Mouse (Mus musculus): ENCODE data around the gene Tigd2. TPM values are rescaled to one million over a fixed set of nuclear protein-coding genes. Genes with fewer than 3 reads are reported as not detected.

The Tigd2 gene
- polyA plus RNA-seq, 1 experiment, result 3.6 TPM

DNA sequence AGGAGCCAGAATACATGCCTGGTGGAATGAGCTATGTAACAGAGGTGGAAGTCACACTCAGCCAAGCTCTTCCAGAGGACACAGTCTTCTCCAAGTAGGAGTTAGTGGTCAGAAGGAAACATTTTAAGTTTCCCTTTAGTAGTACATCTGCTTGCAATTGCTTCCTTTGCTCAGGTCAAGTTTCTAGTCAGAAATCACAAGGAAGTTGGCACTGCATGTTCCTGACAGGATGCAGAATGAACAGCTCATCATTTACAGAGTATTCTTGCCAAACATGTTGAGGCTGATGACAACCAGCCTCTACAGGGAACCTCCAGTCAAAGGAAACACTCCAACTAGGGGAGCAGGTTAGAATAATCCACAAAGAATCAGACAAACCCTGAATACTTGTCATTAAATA lies 11.9 kb upstream of the Tigd2 start:
- no peaks in the 10 kb centered on the region; the same call in 1 of the 2 replicates for H3K4me1 ChIP-seq (ENCODE audit: control insufficient read depth, insufficient read depth, insufficient read length)
- no peaks in the 10 kb centered on the region for H3K27me3 ChIP-seq (ENCODE audit: control insufficient read depth, insufficient read depth, low read length)
- H3K36me3 ChIP-seq (ENCODE audit: control insufficient read depth, insufficient read depth, low read length), result no peaks in the 10 kb centered on the region
- no peak overlapping the region for H3K27ac ChIP-seq (ENCODE audit: insufficient read depth, low read length)
- no peak for TF ChIP-seq CTCF (IDR thresholded peaks at IDR 0.05; ENCODE audit: extremely low read depth, insufficient read depth, insufficient read length, insufficient replicate concordance)
- no peak for TF ChIP-seq POLR2A (IDR thresholded peaks at IDR 0.05; ENCODE audit: low read depth, low read length)
- no peak overlapping the region for H3K4me3 ChIP-seq (ENCODE audit: extremely low read depth, insufficient read depth, insufficient read length)
- DNase-seq (ENCODE audit: low read depth in 1 of 2, low spot score in 2 of 2), result no peak

DNA sequence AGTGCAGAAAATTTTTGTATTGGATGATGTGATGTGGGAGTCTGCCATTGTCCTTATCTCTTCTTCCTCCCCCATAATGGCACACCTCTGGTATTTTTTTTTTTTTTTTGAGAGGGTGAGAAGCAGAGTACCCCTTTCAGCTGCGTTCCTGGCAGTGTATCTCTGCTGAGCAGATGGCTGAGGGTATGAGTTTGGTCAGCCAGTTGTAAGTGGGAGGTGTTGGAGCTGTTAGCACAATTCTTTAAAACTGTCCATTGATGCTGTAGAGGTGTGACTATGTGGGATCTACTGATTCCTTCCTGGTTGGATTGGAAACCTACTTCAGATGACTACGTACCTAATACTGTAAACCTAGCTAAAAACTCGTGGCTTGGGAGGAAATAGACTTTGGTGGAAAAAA lies 10.3 kb upstream of the Tigd2 start:
- Histone ChIP-seq H3K27ac (ENCODE audit: insufficient read depth, low read length) (no peak overlapping the region), H3K4me1 (ENCODE audit: control insufficient read depth, insufficient read depth, insufficient read length) (no peaks in the 10 kb centered on the region; the same call in 1 of the 2 replicates), H3K4me3 (ENCODE audit: extremely low read depth, insufficient read depth, insufficient read length) (no peak overlapping the region), H3K27me3 (ENCODE audit: control insufficient read depth, insufficient read depth, low read length) (no peaks in the 10 kb centered on the region), H3K36me3 (ENCODE audit: control insufficient read depth, insufficient read depth, low read length) (no peaks in the 10 kb centered on the region)
- TF ChIP-seq POLR2A (IDR thresholded peaks at IDR 0.05; ENCODE audit: low read depth, low read length) (no peak), CTCF (IDR thresholded peaks at IDR 0.05; ENCODE audit: extremely low read depth, insufficient read depth, insufficient read length, insufficient replicate concordance) (no peak)
- no peak for DNase-seq (ENCODE audit: low read depth in 1 of 2, low spot score in 2 of 2)
- 88% methylated on average over 3 of the region's 3 CpGs for WGBS

DNA sequence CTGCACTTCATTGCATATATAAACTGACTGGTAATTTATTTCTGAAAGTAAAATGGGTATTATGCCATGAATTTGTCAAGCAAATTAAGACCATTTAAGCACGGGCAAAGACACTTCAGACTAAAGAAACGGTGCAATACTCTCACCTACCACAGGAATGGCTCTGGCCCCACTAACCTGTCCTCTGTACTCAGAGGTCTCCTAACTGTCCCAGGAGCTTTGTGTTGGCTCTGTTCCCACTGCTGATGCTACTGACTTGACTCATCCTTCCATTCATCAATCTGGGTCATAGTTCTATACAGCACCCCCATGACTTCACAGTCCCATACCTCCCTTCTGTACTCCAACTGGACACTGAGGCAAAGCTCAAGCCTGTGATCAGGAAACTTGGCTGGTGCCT lies 9.6 kb upstream of the Tigd2 start:
- DNase-seq (ENCODE audit: low read depth in 1 of 2, low spot score in 2 of 2), result no peak
- WGBS, result 90% methylated on average over 2 of the region's 2 CpGs
- H3K36me3 ChIP-seq (ENCODE audit: control insufficient read depth, insufficient read depth, low read length), result no peaks in the 10 kb centered on the region
- no peak overlapping the region for H3K27ac ChIP-seq (ENCODE audit: insufficient read depth, low read length)
- no peak overlapping the region for H3K4me3 ChIP-seq (ENCODE audit: extremely low read depth, insufficient read depth, insufficient read length)
- no peaks in the 10 kb centered on the region for H3K4me1 ChIP-seq (ENCODE audit: control insufficient read depth, insufficient read depth, insufficient read length)
- no peaks in the 10 kb centered on the region for H3K27me3 ChIP-seq (ENCODE audit: control insufficient read depth, insufficient read depth, low read length)
- TF ChIP-seq POLR2A (IDR thresholded peaks at IDR 0.05; ENCODE audit: low read depth, low read length), result no peak
- TF ChIP-seq CTCF (IDR thresholded peaks at IDR 0.05; ENCODE audit: extremely low read depth, insufficient read depth, insufficient read length, insufficient replicate concordance), result no peak

- Histone ChIP-seq H3K27ac (ENCODE audit: insufficient read depth, low read length) (no peak overlapping the region), H3K4me3 (ENCODE audit: extremely low read depth, insufficient read depth, insufficient read length) (no peak overlapping the region), H3K36me3 (ENCODE audit: control insufficient read depth, insufficient read depth, low read length) (no peaks in the 10 kb centered on the region; the same call in 1 of the 2 replicates), H3K27me3 (ENCODE audit: control insufficient read depth, insufficient read depth, low read length) (no peaks in the 10 kb centered on the region), H3K4me1 (ENCODE audit: control insufficient read depth, insufficient read depth, insufficient read length) (no peaks in the 10 kb centered on the region)
- no peak for DNase-seq (ENCODE audit: low read depth in 1 of 2, low spot score in 2 of 2)
- TF ChIP-seq POLR2A (IDR thresholded peaks at IDR 0.05; ENCODE audit: low read depth, low read length) (no peak), CTCF (IDR thresholded peaks at IDR 0.05; ENCODE audit: extremely low read depth, insufficient read depth, insufficient read length, insufficient replicate concordance) (no peak)
- 94% methylated on average over 1 of the region's 1 CpGs for WGBS
Observed at GRCm38 (mm10) chr6:59207561-59207960, 1.1 kb upstream of the Tigd2 start.

GRCm38 (mm10) chr6:59209299-59209707 lies 633 bp downstream of the Tigd2 start:
- Histone ChIP-seq H3K27ac (ENCODE audit: insufficient read depth, low read length) (peak overlapping the region; percentile 95), H3K27me3 (ENCODE audit: control insufficient read depth, insufficient read depth, low read length) (no peaks in the 10 kb centered on the region), H3K4me1 (ENCODE audit: control insufficient read depth, insufficient read depth, insufficient read length) (no peaks in the 10 kb centered on the region), H3K36me3 (ENCODE audit: control insufficient read depth, insufficient read depth, low read length) (no peaks in the 10 kb centered on the region; the same call in 1 of the 2 replicates), H3K4me3 (ENCODE audit: extremely low read depth, insufficient read depth, insufficient read length) (peak overlapping the region; percentile 93)
- 2% methylated on average over 5 of the region's 5 CpGs for WGBS
- DNase-seq (ENCODE audit: low read depth in 1 of 2, low spot score in 2 of 2), result peak in 1 of 2 experiments; percentile 45
- TF ChIP-seq POLR2A (IDR thresholded peaks at IDR 0.05; ENCODE audit: low read depth, low read length), result no peak
- no peak for TF ChIP-seq CTCF (IDR thresholded peaks at IDR 0.05; ENCODE audit: extremely low read depth, insufficient read depth, insufficient read length, insufficient replicate concordance)

DNA sequence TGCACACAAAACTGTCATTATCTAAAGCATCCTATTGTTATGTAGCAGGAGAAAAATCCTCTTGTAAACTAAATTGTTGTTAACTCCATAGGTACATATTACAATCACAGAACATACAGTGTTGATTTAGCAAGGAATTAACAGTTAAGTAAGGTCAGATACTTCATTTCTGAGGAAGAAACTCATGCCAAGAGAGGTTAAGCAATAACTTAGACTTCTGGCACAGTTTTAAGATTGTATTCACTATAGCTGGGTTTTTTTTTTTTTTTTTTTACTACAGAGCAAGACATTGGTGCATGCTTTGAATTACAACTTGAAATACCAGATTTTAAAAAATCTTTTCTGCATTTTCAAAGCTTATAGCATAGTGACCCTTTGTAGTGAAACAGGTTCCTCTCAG lies 24.5 kb downstream of the Tigd2 start:
- no peaks in the 10 kb centered on the region for H3K4me1 ChIP-seq (ENCODE audit: control insufficient read depth, insufficient read depth, insufficient read length)
- no peak overlapping the region for H3K4me3 ChIP-seq (ENCODE audit: extremely low read depth, insufficient read depth, insufficient read length)
- H3K27me3 ChIP-seq (ENCODE audit: control insufficient read depth, insufficient read depth, low read length), result no peaks in the 10 kb centered on the region
- no peak overlapping the region for H3K27ac ChIP-seq (ENCODE audit: insufficient read depth, low read length)
- H3K36me3 ChIP-seq (ENCODE audit: control insufficient read depth, insufficient read depth, low read length), result no peaks in the 10 kb centered on the region
- TF ChIP-seq POLR2A (IDR thresholded peaks at IDR 0.05; ENCODE audit: low read depth, low read length), result no peak
- no peak for TF ChIP-seq CTCF (IDR thresholded peaks at IDR 0.05; ENCODE audit: extremely low read depth, insufficient read depth, insufficient read length, insufficient replicate concordance)
- DNase-seq (ENCODE audit: low read depth in 1 of 2, low spot score in 2 of 2), result no peak

- no peak overlapping the region for H3K4me3 ChIP-seq (ENCODE audit: extremely low read depth, insufficient read depth, insufficient read length)
- H3K27me3 ChIP-seq (ENCODE audit: control insufficient read depth, insufficient read depth, low read length), result no peaks in the 10 kb centered on the region
- no peak for TF ChIP-seq CTCF (IDR thresholded peaks at IDR 0.05; ENCODE audit: extremely low read depth, insufficient read depth, insufficient read length, insufficient replicate concordance)
- TF ChIP-seq POLR2A (IDR thresholded peaks at IDR 0.05; ENCODE audit: low read depth, low read length), result no peak
- no peaks in the 10 kb centered on the region for H3K36me3 ChIP-seq (ENCODE audit: control insufficient read depth, insufficient read depth, low read length)
- no peak overlapping the region for H3K27ac ChIP-seq (ENCODE audit: insufficient read depth, low read length)
- H3K4me1 ChIP-seq (ENCODE audit: control insufficient read depth, insufficient read depth, insufficient read length), result no peaks in the 10 kb centered on the region
- no peak for DNase-seq (ENCODE audit: low read depth in 1 of 2, low spot score in 2 of 2)
Observed at GRCm38 (mm10) chr6:59233651-59234050, 25.0 kb downstream of the Tigd2 start.
